Mouse (Mus musculus): Measurements from ENCODE around the gene Cdk5r2.

Gene Cdk5r2

DNA sequence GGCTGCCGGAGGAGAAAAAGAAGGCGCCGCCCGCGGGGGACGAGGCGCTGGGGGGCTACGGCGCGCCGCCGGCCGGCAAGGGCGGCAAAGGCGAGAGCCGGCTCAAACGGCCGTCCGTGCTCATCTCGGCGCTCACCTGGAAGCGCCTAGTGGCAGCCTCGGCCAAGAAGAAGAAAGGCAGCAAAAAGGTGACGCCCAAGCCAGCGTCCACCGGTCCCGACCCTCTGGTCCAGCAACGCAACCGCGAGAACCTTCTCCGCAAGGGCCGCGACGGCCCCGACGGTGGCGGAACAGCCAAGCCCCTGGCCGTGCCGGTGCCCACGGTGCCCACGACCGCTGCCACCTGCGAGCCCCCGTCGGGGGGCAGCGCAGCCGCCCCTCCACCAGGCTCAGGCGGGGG is 422 bp downstream of the Cdk5r2 start:
- DNase-seq: no peak

DNA sequence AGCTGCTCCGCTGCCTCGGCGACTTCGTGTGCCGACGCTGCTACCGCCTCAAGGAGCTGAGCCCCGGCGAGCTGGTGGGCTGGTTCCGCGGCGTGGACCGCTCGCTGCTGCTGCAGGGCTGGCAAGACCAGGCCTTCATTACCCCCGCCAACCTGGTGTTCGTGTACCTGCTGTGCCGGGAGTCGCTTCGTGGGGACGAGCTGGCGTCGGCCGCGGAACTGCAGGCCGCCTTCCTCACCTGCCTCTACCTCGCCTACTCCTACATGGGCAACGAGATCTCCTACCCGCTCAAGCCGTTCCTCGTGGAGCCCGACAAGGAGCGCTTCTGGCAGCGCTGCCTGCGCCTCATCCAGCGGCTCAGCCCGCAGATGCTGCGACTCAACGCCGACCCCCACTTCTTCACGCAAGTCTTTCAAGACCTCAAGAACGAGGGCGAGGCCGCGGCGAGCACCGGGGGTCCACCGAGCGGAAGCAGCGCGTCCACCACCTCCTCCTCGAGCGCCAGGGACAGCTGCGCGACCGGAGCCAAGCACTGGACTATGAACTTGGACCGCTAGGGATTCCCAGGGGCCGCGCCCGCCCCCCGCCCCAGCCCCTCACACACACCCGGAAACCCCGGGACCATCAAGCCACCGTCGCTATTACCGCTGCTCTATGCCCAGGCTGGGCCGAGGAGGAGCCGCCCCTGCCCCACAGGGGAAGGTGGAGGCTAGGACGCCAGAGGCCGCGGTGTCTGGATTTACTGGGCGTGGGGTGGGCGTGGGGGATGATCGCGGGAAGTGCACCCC is 1.1 kb downstream of the Cdk5r2 start:
- peak; percentile 30 for DNase-seq

DNA sequence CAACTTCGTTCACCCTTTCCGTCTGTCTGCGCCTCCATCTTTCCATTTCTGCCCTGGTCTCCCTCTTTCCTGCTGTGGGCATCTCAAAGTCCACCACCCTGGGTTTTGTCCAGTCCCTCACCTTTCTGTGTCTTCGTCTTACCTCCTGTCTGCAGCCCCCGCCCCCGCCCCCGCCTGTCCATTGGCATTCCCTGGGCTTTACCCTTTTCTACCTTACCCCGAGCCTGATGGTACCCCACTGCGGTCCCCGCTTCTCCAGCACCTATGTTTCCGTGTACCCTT is 1.6 kb downstream of the Cdk5r2 start:
- DNase-seq: no peak

DNA sequence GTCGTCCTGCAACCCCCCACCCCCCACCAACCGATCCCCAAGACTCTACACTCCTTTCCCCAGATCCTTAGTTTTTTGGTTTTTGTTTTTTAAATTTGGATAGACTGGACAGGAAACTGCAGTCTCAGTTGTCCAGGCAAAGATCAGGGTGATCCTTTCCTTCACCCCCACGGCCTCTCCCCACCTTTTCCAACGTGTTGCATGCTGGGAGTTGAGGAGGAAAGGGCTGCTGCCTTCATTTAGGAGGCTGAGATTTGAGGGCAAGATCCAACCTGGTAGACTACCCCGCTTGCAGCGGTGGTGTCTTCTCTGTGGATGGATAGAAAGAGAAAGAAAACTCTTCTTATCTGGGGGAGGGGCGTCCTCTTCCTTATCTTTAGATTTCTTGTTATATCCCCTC is 2.1 kb downstream of the Cdk5r2 start:
- DNase-seq: no peak

DNA sequence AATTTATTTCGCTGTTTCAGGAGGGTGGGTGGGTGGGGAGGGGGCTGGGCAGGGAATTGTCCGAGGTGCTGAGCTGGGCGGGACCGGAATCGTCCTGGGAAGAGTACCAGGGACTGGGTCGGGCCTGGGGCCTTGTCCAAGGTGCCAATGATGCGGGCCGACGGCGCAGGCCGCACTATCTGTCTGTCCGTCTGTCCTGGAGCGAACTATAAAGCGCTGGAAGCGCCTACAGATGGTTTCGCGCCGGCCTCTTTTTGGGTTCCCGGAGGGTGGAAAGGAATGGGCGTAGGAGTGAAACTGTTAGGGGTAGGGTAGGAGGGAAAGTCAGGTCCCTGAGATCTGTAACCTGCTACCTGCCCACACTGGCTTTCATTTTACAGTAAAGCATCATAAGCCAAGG is 2.5 kb downstream of the Cdk5r2 start:
- DNase-seq: no peak

DNA sequence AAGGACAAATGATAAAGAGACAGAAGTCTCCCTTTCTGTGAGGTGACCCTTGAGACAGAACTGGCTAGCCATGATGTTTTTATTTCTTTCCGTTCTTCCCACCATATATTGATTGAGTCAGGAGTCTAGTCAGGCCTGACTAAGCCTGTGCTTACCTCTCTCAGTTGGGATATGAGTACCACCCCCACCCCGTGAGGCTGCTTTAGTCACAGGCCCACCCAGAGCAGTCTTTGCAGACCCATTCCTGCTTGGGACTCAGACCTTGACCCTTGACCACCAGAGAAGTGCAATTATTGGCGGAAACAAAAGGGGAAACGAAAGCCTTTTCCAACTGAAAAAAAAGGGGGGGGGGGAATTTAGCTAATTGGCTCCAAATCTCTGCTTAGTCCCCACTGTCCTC is 2.9 kb downstream of the Cdk5r2 start:
- DNase-seq: no peak

DNA sequence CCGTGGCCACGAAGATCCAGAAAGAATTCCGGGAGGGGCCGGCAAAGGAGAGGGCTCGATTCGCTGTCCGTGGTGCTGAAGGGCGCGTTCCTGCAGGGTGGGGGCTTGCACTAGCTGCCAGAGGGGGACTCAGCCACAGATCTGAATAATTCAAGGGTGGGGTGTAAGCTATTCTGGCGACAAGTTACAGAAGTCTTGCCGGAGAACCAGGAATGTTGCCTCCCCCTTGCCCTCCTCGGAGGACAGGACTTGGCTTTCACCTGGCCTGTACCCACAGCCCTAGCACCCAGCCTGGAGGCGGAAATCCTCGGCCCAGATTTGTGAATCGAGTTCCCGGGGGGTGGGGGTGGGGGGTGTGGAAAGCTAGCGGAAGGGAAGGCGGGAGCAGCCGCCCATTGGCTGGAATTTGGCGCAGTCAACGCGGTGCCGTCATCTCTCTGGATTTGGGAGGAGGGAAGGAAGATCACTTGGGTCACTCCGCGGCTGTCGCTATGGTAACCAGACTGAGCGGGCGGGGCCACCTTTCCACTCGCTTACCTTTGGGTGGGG is 3.5 kb downstream of the Cdk5r2 start:
- peak; percentile 73 for DNase-seq

DNA sequence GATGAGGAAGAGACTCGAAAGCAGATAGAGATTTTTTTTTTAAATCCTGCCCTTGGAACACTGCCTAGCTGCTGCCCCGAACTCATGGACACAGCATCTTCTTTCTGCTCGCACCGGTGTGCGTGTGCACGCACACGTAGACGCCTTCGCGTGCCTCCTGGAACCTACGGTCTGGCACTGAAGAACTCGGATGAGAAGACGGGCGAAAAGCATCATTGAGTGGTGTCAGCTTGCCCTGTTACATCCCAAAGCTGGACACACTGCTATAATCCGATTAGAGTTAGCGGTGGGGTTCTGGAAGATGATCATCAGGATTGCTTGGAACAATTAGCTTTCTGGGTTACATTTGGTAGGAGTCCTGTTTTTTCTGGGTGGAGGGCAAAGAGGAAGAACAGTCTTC is 4.1 kb downstream of the Cdk5r2 start:
- DNase-seq: no peak

DNA sequence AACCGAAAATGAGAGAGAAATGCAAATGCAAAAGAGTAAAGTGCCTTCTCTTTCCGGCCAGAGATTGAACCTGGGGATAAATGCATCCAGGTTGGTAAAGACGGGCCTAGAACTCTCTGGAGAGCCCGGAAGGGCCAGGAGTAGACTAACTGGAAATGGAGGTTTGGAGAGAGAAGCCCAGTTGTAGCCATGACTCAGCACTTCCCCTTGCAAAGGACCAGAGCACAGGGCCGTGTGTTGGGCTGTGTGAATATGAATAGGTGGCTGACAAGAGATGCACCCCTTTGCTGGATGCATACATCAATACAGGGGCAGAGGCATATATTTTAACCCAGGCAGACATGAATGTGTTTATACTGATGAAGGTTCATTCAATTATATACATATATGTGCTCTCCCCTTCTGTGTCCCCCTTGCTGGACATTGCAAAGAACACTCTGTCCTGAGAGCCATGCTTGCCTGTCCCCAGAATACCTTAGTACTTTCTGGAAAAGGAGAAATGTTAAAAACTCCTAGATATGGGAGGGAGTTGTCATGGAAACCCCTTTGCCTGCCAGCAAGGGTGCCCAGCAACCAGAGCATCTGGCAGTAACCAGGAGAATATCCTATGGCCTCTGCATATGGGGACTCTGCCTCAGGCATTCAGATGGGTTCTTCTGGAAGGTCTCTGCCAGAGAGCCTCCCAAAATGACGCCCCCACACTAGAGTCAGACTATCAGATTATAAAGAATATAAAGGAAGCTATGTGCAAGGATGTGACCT is 4.7 kb downstream of the Cdk5r2 start:
- DNase-seq: no peak

DNA sequence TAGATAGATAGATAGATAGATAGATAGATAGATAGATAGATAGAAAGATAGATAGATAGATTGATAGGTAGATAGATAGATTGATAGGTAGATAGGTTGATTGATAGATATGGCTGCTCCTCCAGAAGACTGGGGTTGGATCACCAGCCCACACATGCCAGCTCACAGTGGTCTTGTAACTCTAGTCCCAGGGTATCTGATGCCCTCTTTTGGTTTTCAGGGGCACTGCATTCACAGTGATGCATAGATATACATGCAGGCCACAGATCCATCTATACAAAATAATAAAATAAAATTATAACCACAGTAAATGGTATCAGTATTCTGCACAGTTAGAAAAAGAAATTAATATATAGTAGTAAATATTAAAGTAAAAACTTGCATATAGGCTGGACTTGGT is 7.0 kb downstream of the Cdk5r2 start:
- DNase-seq: no peak

DNA sequence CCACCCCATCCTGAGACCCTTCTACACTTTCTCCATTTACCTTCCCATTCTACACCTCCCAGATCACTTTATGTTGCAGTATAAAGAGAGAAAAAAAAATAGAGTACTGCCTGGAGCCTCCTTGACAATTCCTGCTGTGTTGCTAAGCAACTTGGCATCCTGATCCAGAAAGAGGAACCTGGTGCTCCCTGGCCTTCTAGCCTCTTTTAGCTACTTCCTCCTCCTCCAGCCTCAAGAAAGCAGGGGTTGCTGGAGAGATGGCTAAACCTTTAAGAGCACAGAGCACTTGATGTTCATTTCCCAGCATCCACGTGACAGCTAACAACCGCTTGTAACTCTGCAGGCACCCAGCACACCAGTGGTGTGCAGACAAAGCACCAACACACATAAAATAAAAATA is 17.5 kb downstream of the Cdk5r2 start:
- no peak for DNase-seq

DNA sequence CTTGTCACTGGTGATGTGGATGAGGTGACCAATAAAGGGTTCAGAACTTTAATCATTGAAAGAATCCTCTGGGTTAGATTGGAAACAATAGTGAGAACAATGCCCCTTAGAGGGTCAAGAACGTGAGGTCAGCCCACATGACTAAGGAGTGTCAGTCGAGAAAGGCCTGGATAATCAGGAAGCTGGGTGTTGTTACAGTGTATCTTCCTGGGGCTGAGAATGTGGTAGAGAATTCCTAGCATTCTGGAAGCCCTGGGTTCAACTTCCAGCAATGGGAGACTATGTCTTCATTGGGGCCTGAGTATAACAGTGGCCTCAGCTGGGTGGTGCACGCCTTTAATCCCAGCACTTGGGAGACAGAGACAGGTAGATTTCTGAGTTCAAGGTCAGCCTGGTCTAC is 22.5 kb downstream of the Cdk5r2 start:
- no peak for DNase-seq

DNA sequence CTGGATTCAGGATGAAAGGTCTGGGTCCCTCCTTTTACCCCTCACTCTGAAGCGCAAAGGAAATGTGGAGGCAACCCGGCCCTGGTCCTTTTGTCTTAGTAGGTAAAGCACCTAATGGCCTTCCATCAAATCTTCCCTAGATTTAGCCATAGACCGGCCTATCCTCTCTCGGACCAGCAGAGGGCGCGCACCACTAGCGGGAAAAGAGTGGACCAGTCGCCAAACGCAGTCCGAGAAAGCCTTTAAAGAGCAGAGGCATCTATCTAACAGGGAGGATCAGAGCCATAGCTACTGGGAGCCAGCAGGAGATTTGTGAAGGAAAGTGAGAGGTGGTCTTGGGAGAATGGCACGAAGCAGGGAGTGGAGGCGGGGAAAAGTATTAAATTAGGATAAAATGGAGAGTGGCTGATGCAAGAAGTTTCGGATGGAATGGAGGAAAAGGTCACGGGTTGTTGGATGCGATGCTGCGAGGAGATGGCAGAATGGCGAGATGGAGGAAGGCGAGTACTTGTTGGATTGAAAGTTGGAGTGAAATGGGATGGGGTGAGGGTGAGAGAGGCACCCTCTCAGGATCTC is 26.1 kb downstream of the Cdk5r2 start:
- peak; percentile 76 for DNase-seq

DNA sequence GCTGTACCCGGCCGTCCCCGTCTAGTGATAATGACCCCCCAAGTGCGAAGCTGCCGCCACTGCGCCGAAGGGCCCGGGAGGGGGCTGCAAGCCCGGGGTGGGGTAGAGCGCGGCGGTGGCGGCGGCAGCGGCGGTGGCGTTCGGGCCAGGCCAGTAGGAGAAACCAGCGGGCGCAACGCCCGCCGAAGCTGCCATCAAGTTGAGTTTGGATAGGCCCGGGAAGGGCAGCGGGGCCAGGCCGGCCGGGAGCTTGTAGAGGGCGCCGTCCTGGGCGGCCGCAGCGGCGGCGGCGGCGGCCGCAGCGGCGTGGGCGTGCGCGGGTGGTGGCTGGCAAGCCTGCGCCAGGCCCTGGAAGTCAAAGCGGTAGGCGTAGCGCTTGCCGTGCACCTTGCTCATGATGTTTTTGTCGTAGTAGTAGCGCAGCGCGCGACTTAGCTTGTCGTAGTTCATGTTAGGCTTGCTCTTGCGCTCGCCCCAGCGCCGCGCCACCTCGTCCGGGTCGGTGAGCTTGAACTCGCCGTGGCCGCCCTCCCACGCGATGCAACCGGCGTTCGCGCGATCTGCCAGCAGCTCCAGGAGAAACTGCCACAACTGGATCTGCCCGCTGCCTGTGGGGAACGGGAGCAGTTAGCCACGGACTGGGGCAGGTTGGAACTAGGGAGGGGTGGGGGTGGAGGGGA is 27.5 kb downstream of the Cdk5r2 start:
- DNase-seq: no peak

DNA sequence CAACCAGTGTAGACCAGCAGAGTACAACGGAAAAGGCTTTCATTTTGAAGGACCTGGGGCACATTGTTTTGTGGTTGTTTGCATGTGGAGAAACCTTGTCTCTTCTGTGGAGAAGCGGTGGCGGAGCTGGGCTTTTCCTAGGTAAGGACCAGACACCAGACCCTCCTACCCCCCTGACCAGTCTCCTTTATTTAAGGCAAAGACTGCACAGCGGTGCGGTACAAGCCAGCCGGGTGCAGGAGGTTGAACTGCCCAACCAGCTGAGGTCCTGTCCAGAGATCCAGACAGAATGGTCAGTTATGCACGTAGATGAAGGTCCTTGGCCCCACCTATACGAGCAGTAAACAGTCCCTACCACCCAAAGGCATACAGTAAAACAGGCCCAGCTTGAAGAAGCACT is 28.1 kb downstream of the Cdk5r2 start:
- no peak for DNase-seq

DNA sequence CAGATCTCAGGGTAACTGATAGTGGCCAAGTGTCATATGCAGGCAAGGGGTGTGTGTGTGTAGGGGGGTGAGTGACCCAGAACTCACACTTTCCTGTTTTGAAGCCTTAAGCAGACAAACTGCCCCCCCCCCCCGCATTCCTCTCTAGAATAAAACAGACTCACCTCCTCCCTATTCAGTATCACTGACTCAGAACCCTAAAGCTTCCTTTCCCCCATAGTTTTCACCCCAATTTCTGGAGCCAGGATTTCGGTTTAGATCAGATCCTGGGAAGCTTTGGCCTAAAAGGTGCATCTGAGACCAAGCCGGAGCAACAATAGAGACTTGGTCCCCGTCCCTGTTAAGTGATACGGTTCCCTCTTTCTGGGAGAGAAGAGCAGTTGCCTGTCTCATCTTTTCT is 28.7 kb downstream of the Cdk5r2 start:
- no peak for DNase-seq

DNA sequence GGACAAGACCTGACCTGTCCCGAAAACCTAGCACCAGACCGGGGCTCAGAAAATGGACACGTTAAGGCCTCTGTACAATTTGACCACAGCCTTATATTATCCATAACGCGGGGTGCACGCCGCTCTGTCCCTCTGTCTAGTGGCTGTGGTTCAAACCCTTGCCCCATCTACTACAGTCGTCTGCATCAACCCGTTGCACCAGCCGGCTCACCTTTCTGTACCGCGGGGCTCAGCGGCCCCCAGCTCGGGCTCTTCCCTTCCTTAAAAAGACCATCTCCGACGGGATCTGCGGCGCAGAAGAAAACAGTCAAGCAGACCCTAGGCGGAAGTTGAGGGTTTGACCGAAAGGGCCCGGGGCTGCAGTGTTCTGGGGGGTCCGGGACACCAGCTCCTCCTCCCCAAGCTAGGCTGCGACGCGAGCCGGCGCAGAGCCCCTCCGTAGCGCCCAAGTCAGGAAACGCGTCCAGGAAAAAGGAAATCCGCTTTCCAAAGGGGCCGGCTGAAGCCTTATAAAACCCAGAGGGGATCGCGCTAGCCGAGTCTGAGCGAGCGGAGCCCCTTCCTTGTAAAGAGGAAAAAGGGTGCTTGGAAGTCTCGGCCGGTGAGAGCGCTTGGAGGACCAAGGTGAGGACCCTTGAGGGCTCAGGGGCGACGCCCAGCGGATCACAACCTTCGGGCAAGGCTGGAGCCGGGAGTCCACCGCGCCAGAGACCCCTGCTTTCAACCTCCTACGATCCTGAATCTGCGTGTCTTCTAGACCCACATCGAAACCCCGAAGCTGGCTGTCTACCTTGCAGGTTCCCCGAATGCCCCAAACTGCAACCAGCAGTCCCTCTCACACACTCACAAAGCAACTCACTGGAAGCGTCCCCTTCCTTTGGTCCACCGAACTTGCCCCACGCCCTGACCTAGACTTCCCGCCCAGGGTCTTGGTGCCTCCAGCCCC is 29.7 kb downstream of the Cdk5r2 start:
- no peak for DNase-seq

DNA sequence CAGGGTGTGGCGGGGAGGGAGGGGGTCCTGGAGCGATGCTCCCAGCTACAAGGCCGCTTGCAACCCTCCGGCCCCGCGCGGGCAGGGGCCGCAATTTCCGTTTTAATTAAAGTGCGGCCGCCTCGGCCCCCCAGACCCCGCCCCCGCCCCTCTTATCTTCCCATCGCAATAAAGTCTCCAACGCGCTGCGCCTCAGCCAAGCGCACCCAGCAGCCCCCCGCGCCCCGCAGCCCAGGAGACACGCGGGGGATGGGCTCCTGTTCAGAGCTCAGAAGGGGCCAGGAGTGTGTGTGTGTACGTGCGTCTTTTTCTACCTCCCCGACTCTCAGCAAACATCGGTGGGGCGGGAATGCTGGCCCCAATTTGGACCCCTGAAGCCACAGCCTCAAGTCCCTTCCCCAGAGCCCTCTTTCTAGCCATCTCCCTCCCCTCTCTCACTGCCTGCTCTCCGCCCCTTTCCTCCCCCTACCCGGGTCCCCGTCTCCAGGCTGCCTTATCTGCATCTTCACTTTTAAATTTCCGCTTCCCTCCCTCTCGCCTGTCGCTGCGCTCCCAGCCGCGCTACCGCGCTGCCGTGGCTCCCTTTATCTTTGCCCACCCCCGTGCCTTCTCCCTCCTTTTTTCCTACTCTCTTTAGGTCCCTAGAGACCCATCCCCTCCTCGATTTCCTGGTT is 30.8 kb downstream of the Cdk5r2 start, which contains the start of gene Fev:
Gene Fev, minus strand, starts transcription at position 51 of the 674 bp plus-strand sequence.
- DNase-seq: no peak

DNA sequence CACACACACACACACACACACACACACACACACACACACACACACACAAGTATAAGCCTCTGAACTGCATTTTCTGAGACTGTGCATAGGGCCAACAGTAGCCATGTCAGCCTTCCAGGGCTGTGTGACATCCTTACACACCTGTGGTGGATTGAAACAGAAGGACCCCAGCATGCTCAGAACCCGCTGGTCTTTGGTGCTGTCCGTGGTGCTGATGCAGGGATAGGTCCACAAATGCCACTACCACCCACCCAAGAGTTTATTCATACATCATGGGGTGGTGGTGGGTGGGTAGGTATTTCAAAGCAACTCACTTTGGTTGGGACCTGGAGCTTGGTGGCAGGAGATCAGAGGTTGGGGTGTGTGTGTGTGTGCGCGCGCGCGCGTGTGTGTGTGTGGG is 36.8 kb downstream of the Cdk5r2 start:
- peak; percentile 73 for DNase-seq

DNA sequence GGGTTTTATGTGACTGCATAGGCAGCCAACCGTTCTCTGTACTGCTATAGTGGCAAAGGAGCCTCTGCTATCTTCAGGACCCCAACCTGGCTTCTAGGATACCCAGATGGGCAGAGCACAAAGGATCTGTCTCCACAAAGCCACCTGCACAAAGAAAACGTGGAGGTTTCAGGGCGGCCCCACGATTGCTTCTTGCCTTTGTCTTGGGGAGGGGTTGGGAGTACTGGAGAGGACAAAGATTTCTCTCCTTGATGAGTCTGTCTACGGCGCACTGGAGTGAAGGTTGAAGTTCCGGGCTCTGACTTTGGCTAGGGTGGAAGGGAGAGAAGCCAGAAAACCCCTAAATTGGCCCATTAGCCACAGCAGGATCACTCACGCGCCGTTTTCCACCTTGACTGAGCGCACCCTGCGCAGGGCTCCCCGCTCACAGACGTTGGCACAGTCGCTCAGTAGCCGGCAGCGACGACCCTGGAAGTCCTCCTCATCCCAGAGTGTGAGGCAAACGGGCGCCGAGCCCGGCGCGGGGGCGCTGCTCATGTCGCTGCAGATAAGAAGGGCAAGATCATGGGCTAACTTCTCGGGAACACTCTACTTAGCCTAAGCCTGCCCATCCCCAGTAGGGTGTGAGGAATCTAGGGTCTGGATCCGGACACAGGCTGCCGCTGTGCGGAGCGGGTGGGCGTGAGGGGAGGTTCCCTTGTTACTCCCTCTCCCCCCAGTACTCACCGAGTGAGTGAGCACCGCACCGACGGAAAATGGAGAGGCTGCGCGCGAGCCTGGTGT is 37.8 kb downstream of the Cdk5r2 start:
- DNase-seq: no peak
